In the genomic region with DNA sequence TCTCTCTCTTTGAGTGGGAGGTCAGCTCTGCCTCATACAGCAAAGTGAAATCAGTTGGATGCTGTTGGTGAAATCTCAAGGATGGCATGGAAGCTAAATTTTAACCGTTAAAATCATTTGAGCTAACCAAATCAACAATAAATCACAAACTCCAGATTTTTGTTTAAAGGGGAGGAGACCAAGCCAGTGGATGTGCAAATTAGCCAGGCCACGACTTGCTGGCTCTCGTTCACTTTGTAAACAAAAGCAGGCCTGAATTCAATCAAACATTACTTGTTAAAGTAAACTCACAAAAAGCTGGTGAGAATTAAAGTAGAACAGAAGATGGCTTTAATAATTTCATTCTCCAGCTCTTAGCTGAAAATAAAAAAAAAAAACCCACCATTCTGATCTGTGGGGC, we compare ENCODE assay signal across 24 mouse cellular contexts.
DNase-seq lines count a peak whose midpoint lies in the region; ATAC-seq lines count a peak whose summit lies in the region.
"Had no signal": no experiment of that assay in that cellular context is flagged by ENCODE, and none has a peak within 500 bp of the region (broad histone marks: within the 10 kb centered on the region; RNA-seq: fewer than 3 reads in every experiment).

No protein-coding gene starts in this region.

- H3K4me2 ChIP-seq in limb, embryonic 11.5 days (ENCODE audit: low read depth, severe bottlenecking) = no peak overlapping the region
- H3K4me2 ChIP-seq: heart, embryonic 11.5 days; limb, embryonic 13.5 days; liver, embryonic 13.5 days; neural tube, embryonic 13.5 days had no signal

- H3K4me3 ChIP-seq in limb, embryonic 11.5 days (ENCODE audit: low read depth, low read length) = no peak overlapping the region
- H3K4me3 ChIP-seq in limb, embryonic 10.5 days = no peak overlapping the region
- H3K4me3 ChIP-seq: hindbrain, embryonic 10.5 days; layer of hippocampus, adult 2 months; limb, embryonic 13.5 days; liver, embryonic 13.5 days; myocyte; neural tube, embryonic 13.5 days had no signal

- ATAC-seq in limb, embryonic 11.5 days (ENCODE audit: insufficient number of reproducible peaks, low FRiP score, low TSS enrichment, low read depth) = no peak
- ATAC-seq: midbrain, embryonic 16.5 days had no signal

- H3K9me3 ChIP-seq in limb, embryonic 11.5 days (ENCODE audit: control insufficient read depth, low read length) = no peaks in the 10 kb centered on the region
- H3K9me3 ChIP-seq in limb, embryonic 10.5 days (replicated peaks) = no peaks in the 10 kb centered on the region
- H3K9me3 ChIP-seq: hindbrain, embryonic 10.5 days; limb, embryonic 13.5 days; liver, embryonic 13.5 days; neural tube, embryonic 13.5 days had no signal

- 30% methylated on average over 3 of the region's 3 CpGs for WGBS in limb, embryonic 11.5 days
- WGBS in limb, embryonic 10.5 days = 37% methylated on average over 3 of the region's 3 CpGs

- no peaks in the 10 kb centered on the region for H3K27me3 ChIP-seq in limb, embryonic 11.5 days (ENCODE audit: control insufficient read depth, insufficient read depth, low read length)
- no peaks in the 10 kb centered on the region for H3K27me3 ChIP-seq in limb, embryonic 10.5 days (ENCODE audit: low read depth, poor library complexity, severe bottlenecking)
- H3K27me3 ChIP-seq: liver, embryonic 13.5 days; neural tube, embryonic 13.5 days had no signal

- H3K9ac ChIP-seq in limb, embryonic 11.5 days (ENCODE audit: low read length) = no peak overlapping the region
- H3K9ac ChIP-seq: limb, embryonic 13.5 days; liver, embryonic 13.5 days; neural tube, embryonic 13.5 days had no signal

- H3K27ac ChIP-seq in limb, embryonic 11.5 days (replicated peaks; ENCODE audit: low read depth, low read length) = no peak overlapping the region
- no peak overlapping the region for H3K27ac ChIP-seq in limb, embryonic 10.5 days
- H3K27ac ChIP-seq: hindbrain, embryonic 10.5 days; layer of hippocampus, adult 2 months; limb, embryonic 13.5 days; liver, embryonic 13.5 days; macrophage; neural tube, embryonic 13.5 days had no signal

- peak; percentile 10 for DNase-seq in limb, embryonic 11.5 days (ENCODE audit: low spot score)
- no peak for DNase-seq in limb, embryonic 10.5 days (ENCODE audit: low spot score)
- peak; percentile 4 to 9 for DNase-seq in urinary bladder, postnatal 36 days (ENCODE audit: low spot score in 2 of 2)
- DNase-seq in urinary bladder, adult 2 months (ENCODE audit: low spot score) = no peak
- peak; percentile 35 for DNase-seq in lung, postnatal 10 days
- DNase-seq in gastrocnemius, adult 18-20 months (ENCODE audit: low spot score) = no peak
- no peak for DNase-seq in thymus, adult 18-20 months
- no peak for DNase-seq in T-cell, adult 2 months (ENCODE audit: low spot score)
- DNase-seq: adrenal gland, postnatal 36 days; cerebellum, adult 9-11 months; gastrocnemius, postnatal 10 days; layer of hippocampus, postnatal 36 days; liver, embryonic 13.5 days; retina, postnatal 1 day; right cerebral cortex, postnatal 25 days; thymus, postnatal 25 days had no signal

- H3K4me1 ChIP-seq in limb, embryonic 11.5 days (ENCODE audit: control insufficient read depth, insufficient read depth, low read length) = peaks cover 14% of the 10 kb centered on the region; the same call in 1 of the 2 replicates
- H3K4me1 ChIP-seq in limb, embryonic 10.5 days = peaks cover 38% of the 10 kb centered on the region

- no peaks in the 10 kb centered on the region for H3K36me3 ChIP-seq in limb, embryonic 11.5 days (ENCODE audit: control insufficient read depth, insufficient read depth, low read length)
- H3K36me3 ChIP-seq in limb, embryonic 10.5 days = no peaks in the 10 kb centered on the region
- H3K36me3 ChIP-seq: hindbrain, embryonic 10.5 days; limb, embryonic 13.5 days; liver, embryonic 13.5 days; neural tube, embryonic 13.5 days had no signal

Comparison
In these comparisons a context has a peak if more than half of its experiments do, and no peak if none do; other contexts are left out.
1. DNase-seq: peak in limb, embryonic 11.5 days (single experiment), urinary bladder, postnatal 36 days (2 of 2) and lung, postnatal 10 days (single experiment); none in limb, embryonic 10.5 days (single experiment), urinary bladder, adult 2 months (single experiment), gastrocnemius, adult 18-20 months (single experiment), thymus, adult 18-20 months (0 of 2) and T-cell, adult 2 months (single experiment).